8 mouse cellular contexts compared by ENCODE assay signal in the genomic region with DNA sequence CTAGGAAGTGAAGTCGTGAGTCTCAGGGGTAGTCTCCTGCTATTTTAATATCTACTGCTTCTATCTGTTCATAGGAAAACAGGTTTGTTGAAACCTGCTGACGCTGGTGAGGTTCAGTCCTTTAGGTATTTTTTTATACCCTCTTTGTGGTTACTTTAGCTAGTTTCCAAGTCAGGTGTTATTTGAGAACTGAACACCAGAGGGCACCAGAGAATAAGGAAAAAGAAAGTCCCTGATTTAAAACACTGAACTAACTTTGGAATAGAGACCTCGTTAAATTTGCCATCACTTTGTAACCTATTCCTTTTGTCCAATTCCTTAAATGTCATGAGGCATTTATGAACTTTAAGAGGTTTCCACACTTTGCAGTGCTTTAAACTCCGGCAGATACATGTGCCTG.
DNase-seq lines count a peak whose midpoint lies in the region; ATAC-seq and TF ChIP-seq lines count a peak whose summit lies in the region.

No protein-coding gene starts in this region.

- H3K27ac ChIP-seq in embryonic facial prominence, embryonic 11.5 days (replicated peaks; ENCODE audit: low read depth, low read length) = no peak overlapping the region
- no peak overlapping the region for H3K27ac ChIP-seq in embryonic facial prominence, embryonic 10.5 days (replicated peaks)
- no peak overlapping the region for H3K27ac ChIP-seq in left cerebral cortex, adult 2 months
- no peak overlapping the region for H3K27ac ChIP-seq in lung, embryonic 14.5 days (ENCODE audit: low read depth)

- intact Hi-C loops in left cerebral cortex, adult 2 months (cut with DNase I) = no loop called here

- H3K9me3 ChIP-seq in embryonic facial prominence, embryonic 11.5 days (replicated peaks; ENCODE audit: control insufficient read depth, low read length) = no peaks in the 10 kb centered on the region
- H3K9me3 ChIP-seq in embryonic facial prominence, embryonic 10.5 days = no peaks in the 10 kb centered on the region
- H3K9me3 ChIP-seq in lung, embryonic 14.5 days (ENCODE audit: low read depth, low read length) = no peaks in the 10 kb centered on the region

- no peak for ATAC-seq in embryonic facial prominence, embryonic 11.5 days (replicated peaks; ENCODE audit: insufficient number of reproducible peaks, low FRiP score, low TSS enrichment, low read depth)
- ATAC-seq in lung, embryonic 14.5 days (ENCODE audit: insufficient read depth) = no peak
- no peak for ATAC-seq in monocyte, adult 5-6 weeks (replicated peaks; ENCODE audit: insufficient number of reproducible peaks, low FRiP score, low TSS enrichment, poor library complexity, severe bottlenecking)

- no peak overlapping the region for H3K9ac ChIP-seq in embryonic facial prominence, embryonic 11.5 days (replicated peaks; ENCODE audit: low read length)
- H3K9ac ChIP-seq in lung, embryonic 14.5 days = no peak overlapping the region

- no peak overlapping the region for H3K4me3 ChIP-seq in embryonic facial prominence, embryonic 11.5 days (ENCODE audit: low read depth, low read length)
- no peak overlapping the region for H3K4me3 ChIP-seq in embryonic facial prominence, embryonic 10.5 days
- H3K4me3 ChIP-seq in left cerebral cortex, adult 2 months = no peak overlapping the region
- H3K4me3 ChIP-seq in lung, embryonic 14.5 days (ENCODE audit: low read depth, low read length) = no peak overlapping the region

- peak; percentile 80 for TF ChIP-seq CTCF in left cerebral cortex, adult 2 months (IDR thresholded peaks at IDR 0.05)
- peak; percentile 68 for TF ChIP-seq CTCF in lung, embryonic 14.5 days (IDR thresholded peaks at IDR 0.05; ENCODE audit: low read depth)

- DNase-seq in embryonic facial prominence, embryonic 11.5 days (ENCODE audit: low spot score) = peak; percentile 82
- DNase-seq in embryonic facial prominence, embryonic 10.5 days (ENCODE audit: low spot score) = no peak
- peak; percentile 32 to 41 for DNase-seq in left cerebral cortex, adult 2 months (ENCODE audit: extremely low spot score in 1 of 2, low spot score in 2 of 2)
- no peak for DNase-seq in left cerebral cortex, adult 8-10 months (ENCODE audit: low spot score in 2 of 2)
- DNase-seq in Muller cell, postnatal 12 days (ENCODE audit: inconsistent ontology term) = peak; percentile 49
- DNase-seq in embryo, embryonic 11 days = peak; percentile 63
- DNase-seq in lung, embryonic 14.5 days = peak; percentile 87

- no peaks in the 10 kb centered on the region for H3K36me3 ChIP-seq in embryonic facial prominence, embryonic 11.5 days (replicated peaks; ENCODE audit: control insufficient read depth, insufficient read depth, low read depth, low read length)
- H3K36me3 ChIP-seq in embryonic facial prominence, embryonic 10.5 days (replicated peaks) = no peaks in the 10 kb centered on the region
- no peaks in the 10 kb centered on the region for H3K36me3 ChIP-seq in lung, embryonic 14.5 days (ENCODE audit: insufficient read depth)

- no peaks in the 10 kb centered on the region for H3K27me3 ChIP-seq in embryonic facial prominence, embryonic 11.5 days (ENCODE audit: control insufficient read depth, insufficient read depth, low read length)
- H3K27me3 ChIP-seq in embryonic facial prominence, embryonic 10.5 days (replicated peaks; ENCODE audit: low read depth, poor library complexity, severe bottlenecking) = no peaks in the 10 kb centered on the region
- no peaks in the 10 kb centered on the region for H3K27me3 ChIP-seq in lung, embryonic 14.5 days (ENCODE audit: insufficient read depth, low read length)

- WGBS in embryonic facial prominence, embryonic 11.5 days = 25% methylated on average over 4 of the region's 4 CpGs
- 25% methylated on average over 4 of the region's 4 CpGs for WGBS in embryonic facial prominence, embryonic 10.5 days
- WGBS in lung, embryonic 14.5 days = 19% methylated on average over 4 of the region's 4 CpGs

- H3K4me1 ChIP-seq in embryonic facial prominence, embryonic 11.5 days (ENCODE audit: control insufficient read depth, insufficient read depth, low read length) = no peaks in the 10 kb centered on the region
- no peaks in the 10 kb centered on the region for H3K4me1 ChIP-seq in embryonic facial prominence, embryonic 10.5 days
- no peaks in the 10 kb centered on the region for H3K4me1 ChIP-seq in lung, embryonic 14.5 days (ENCODE audit: insufficient read depth)

- no peak overlapping the region for H3K4me2 ChIP-seq in embryonic facial prominence, embryonic 11.5 days (ENCODE audit: low read depth, low read length)
- no peak overlapping the region for H3K4me2 ChIP-seq in lung, embryonic 14.5 days

Comparison
In these comparisons a context has a peak if more than half of its experiments do, and no peak if none do; other contexts are left out.
1. DNase-seq: peak in embryonic facial prominence, embryonic 11.5 days (single experiment), left cerebral cortex, adult 2 months (2 of 2), Muller cell, postnatal 12 days (single experiment), embryo, embryonic 11 days (single experiment) and lung, embryonic 14.5 days (single experiment); none in embryonic facial prominence, embryonic 10.5 days (single experiment) and left cerebral cortex, adult 8-10 months (0 of 2).